Mouse (Mus musculus) ES-E14 (cell line): Measurements from ENCODE around the gene Trrap.

ENCODE experiments used
- CHD2 ChIP-seq: IDR thresholded peaks from 2 replicates; pipeline ENCODE4 v1.6.1; 2014; ENCODE audit warnings: mild to moderate bottlenecking, low read depth, low read length, inconsistent platforms
- HCFC1 ChIP-seq: IDR thresholded peaks from 2 replicates; pipeline ENCODE4 v1.6.1; 2012; ENCODE audit warnings: low read length, inconsistent platforms, borderline replicate concordance; ENCODE audit not compliant: insufficient read depth
- MAFK ChIP-seq: IDR thresholded peaks from 2 replicates; pipeline ENCODE4 v1.6.1; 2014; ENCODE audit warnings: mild to moderate bottlenecking, low read depth, low read length, inconsistent platforms; ENCODE audit not compliant: insufficient read depth
- ZC3H11A ChIP-seq: IDR thresholded peaks from 2 replicates; pipeline ENCODE4 v1.6.1; 2012; ENCODE audit warnings: low read depth, mild to moderate bottlenecking, inconsistent platforms, low read length, borderline replicate concordance
- ZNF384 ChIP-seq: IDR thresholded peaks from 2 replicates; pipeline ENCODE4 v1.6.1; 2012; ENCODE audit warnings: low read depth, low read length, inconsistent platforms

GRCm38 (mm10) chr5:144773231-144773630 lies 5.7 kb downstream of the Trrap start:
- TF ChIP-seq MAFK (no peak), CHD2 (no peak), ZC3H11A (no peak), ZNF384 (no peak), HCFC1 (no peak)
